Mouse (Mus musculus) embryonic facial prominence, embryonic 14.5 days (tissue): Measurements from ENCODE around the gene Syt2. TPM values are rescaled to one million over a fixed set of nuclear protein-coding genes. Genes with fewer than 3 reads are reported as not detected.

Source experiments
- ATAC-seq: fragments of 200-750 bp; cut with Nextera tagmentation; 2 replicates; pipeline ENCODE4 v1.8.0; 2017; ENCODE audit warnings: low read depth, moderate number of reproducible peaks, moderate TSS enrichment
- DNase-seq: peaks from one replicate; pipeline ENCODE4 v3.0.0-alpha.2; 2015; ENCODE audit warnings: low spot score
- H3K27ac ChIP-seq: fragments of 300-500 bp; sonication (generic); replicated peaks from 2 replicates; pipeline ENCODE4 v1.5.1; 2014; ENCODE audit warnings: low read depth, mild to moderate bottlenecking, low read length, moderate library complexity
- H3K27me3 ChIP-seq: fragments of 300-500 bp; sonication (generic); replicated peaks from 2 replicates; pipeline ENCODE4 v1.6.1; 2014; ENCODE audit warnings: low read length; ENCODE audit not compliant: control insufficient read depth, insufficient read depth
- H3K36me3 ChIP-seq: fragments of 300-500 bp; sonication (generic); 2 replicates; pipeline ENCODE4 v1.6.1; 2014; ENCODE audit warnings: low read length, mixed read lengths; ENCODE audit not compliant: control insufficient read depth, insufficient read depth
- H3K4me1 ChIP-seq: fragments of 300-500 bp; sonication (generic); 2 replicates; pipeline ENCODE4 v1.6.1; 2014; ENCODE audit warnings: antibody characterized with exemption, low read length; ENCODE audit not compliant: control insufficient read depth, insufficient read depth
- H3K4me2 ChIP-seq: fragments of 300-500 bp; sonication (generic); 2 replicates; pipeline ENCODE4 v1.6.1; 2014; ENCODE audit warnings: low read depth, mild to moderate bottlenecking, low read length, moderate library complexity, mixed read lengths
- H3K4me3 ChIP-seq: fragments of 300-500 bp; sonication (generic); 2 replicates; pipeline ENCODE4 v1.5.1; 2014; ENCODE audit warnings: low read depth, mild to moderate bottlenecking, low read length
- H3K9ac ChIP-seq: fragments of 300-500 bp; sonication (generic); 2 replicates; pipeline ENCODE4 v1.6.1; 2014; ENCODE audit warnings: low read depth, mild to moderate bottlenecking, low read length, moderate library complexity, mixed read lengths
- H3K9me3 ChIP-seq: fragments of 300-500 bp; sonication (generic); 2 replicates; pipeline ENCODE4 v1.6.1; 2016; ENCODE audit warnings: low read length; ENCODE audit not compliant: control insufficient read depth
- WGBS: fragments of 180-500 bp; shearing (Covaris S2); extraction: QIAGEN DNeasy Blood & Tissue Kit; methylation state at CpG from one replicate; pipeline ENCODE4 v1.1.7; 2014; 5-methylcytosine and 5-hydroxymethylcytosine counted together
- polyA plus RNA-seq: library from polyadenylated mRNA; unstranded; fragments of >200 nt; fragmentation: Nextera tagmentation; extraction: Ambion mirVana; gene quantifications from 2 replicates; pipeline ENCODE4 v1.2.1, GENCODE M21; 2014

Gene Syt2
- polyA plus RNA-seq, 1 experiment from 2014 or later = 1.6 TPM

DNA sequence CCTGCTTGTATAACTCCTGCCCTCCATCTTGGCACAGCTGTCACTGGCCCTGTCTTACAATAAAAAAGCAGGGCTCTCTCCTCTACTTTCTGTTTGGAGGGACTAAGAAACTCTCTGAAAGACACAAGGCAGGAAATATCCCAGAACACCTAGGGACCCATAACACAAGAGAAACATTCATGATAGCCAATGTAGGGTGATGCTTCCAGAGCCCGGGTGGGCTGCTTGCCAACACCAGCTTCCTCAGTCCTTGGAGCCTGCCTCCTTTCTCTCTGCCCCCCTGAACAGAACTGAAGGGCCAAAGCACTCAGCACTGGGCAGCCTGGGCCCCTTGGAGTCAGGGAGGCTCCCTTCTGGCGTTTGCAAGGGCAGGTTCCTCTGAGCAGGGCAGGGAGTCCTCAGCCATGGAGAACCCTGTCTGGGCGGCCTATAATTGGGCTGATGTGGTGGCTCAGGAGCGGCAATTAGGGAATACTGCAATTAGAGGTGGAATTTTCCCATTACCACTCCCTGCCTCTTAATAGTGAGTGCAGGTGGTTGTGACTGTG is 5.4 kb downstream of the Syt2 start:
- Histone ChIP-seq H3K4me1 (peaks cover 8% of the 10 kb centered on the region), H3K9me3 (no peaks in the 10 kb centered on the region), H3K36me3 (no peaks in the 10 kb centered on the region), H3K27ac (no peak overlapping the region; the same call in 1 of the 2 replicates), H3K4me2 (no peak overlapping the region), H3K4me3 (no peak overlapping the region), H3K27me3 (peaks cover 31% of the 10 kb centered on the region), H3K9ac (no peak overlapping the region)
- peak; percentile 74 for ATAC-seq
- DNase-seq = peak; percentile 47
- WGBS = 20% methylated on average over 4 of the region's 4 CpGs

DNA sequence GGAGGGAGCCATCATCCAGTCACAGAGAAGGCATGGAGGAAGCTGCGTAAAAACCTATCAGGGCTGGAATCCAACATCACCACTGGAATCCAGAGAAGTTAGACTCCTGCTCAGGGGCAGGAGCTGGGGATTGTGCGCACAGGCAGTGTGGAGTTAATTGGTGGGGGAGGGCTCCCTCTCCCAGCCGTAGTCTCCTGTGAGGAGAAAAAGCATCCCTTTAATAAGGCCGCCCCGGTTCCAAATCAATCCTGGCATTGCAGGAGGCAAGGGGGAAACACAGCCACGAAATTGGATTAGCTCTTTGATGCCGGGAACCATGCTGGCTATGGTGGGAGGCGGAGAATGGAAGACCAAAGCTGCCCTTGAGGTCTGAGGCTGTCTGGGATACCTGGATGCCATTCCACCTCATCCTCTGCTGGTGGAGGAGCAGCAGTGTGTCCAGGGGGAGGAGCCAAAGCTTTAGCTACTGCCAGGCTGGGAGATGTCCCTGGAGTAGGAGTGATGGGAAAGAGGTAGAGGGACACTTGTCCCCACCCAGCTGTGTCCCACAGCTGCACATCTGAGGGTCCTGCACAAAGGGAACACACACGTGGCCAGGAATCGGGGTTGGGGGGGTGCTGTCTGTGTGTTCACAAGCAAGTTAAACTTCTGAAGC is 7.3 kb downstream of the Syt2 start:
- no peak overlapping the region for H3K27ac ChIP-seq
- H3K27me3 ChIP-seq = peaks cover 13% of the 10 kb centered on the region
- H3K4me2 ChIP-seq = no peak overlapping the region
- ATAC-seq (no peak), DNase-seq (no peak)
- H3K4me1 ChIP-seq = peaks cover 8% of the 10 kb centered on the region
- no peak overlapping the region for H3K9ac ChIP-seq
- no peaks in the 10 kb centered on the region for H3K36me3 ChIP-seq
- H3K9me3 ChIP-seq = no peaks in the 10 kb centered on the region
- H3K4me3 ChIP-seq = no peak overlapping the region
- 14% methylated on average over 10 of the region's 10 CpGs for WGBS

GRCm38 (mm10) chr1:134658841-134659240 is 12.4 kb downstream of the Syt2 start:
- 69% methylated on average over 7 of the region's 7 CpGs for WGBS
- H3K4me3 ChIP-seq = no peak overlapping the region
- no peak overlapping the region for H3K9ac ChIP-seq
- H3K4me1 ChIP-seq = no peaks in the 10 kb centered on the region
- peaks cover 3% of the 10 kb centered on the region; the same call in 1 of the 2 replicates for H3K27me3 ChIP-seq
- H3K4me2 ChIP-seq = no peak overlapping the region
- ATAC-seq (no peak), DNase-seq (peak; percentile 50)
- no peaks in the 10 kb centered on the region for H3K36me3 ChIP-seq
- H3K27ac ChIP-seq = no peak overlapping the region
- H3K9me3 ChIP-seq = no peaks in the 10 kb centered on the region

DNA sequence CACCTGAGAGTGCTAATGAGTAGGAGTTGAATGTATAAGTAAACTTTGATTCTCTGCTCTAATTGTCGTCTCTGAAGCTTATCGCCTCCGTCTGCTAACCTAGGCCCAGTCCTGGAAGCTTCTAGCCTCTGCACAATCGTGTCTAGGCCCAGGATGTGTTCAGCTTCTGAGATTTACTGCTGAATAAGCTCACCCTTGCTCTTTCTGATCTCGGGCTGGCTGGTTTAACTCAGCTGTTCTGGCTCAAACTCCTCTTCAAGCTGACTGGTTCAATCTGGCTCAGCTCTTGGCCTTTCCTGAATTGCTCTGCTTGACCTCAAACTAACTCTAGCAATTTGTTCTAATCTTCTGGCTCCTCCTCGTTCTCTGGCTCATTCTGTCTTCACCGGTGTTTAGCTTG is 13.7 kb downstream of the Syt2 start:
- no peak overlapping the region for H3K4me2 ChIP-seq
- H3K27ac ChIP-seq = no peak overlapping the region
- DNase-seq (no peak), ATAC-seq (no peak)
- no peak overlapping the region for H3K4me3 ChIP-seq
- H3K9ac ChIP-seq = no peak overlapping the region
- 63% methylated on average over 7 of the region's 7 CpGs for WGBS
- H3K27me3 ChIP-seq = no peaks in the 10 kb centered on the region
- H3K9me3 ChIP-seq = no peaks in the 10 kb centered on the region
- H3K36me3 ChIP-seq = no peaks in the 10 kb centered on the region
- no peaks in the 10 kb centered on the region for H3K4me1 ChIP-seq

DNA sequence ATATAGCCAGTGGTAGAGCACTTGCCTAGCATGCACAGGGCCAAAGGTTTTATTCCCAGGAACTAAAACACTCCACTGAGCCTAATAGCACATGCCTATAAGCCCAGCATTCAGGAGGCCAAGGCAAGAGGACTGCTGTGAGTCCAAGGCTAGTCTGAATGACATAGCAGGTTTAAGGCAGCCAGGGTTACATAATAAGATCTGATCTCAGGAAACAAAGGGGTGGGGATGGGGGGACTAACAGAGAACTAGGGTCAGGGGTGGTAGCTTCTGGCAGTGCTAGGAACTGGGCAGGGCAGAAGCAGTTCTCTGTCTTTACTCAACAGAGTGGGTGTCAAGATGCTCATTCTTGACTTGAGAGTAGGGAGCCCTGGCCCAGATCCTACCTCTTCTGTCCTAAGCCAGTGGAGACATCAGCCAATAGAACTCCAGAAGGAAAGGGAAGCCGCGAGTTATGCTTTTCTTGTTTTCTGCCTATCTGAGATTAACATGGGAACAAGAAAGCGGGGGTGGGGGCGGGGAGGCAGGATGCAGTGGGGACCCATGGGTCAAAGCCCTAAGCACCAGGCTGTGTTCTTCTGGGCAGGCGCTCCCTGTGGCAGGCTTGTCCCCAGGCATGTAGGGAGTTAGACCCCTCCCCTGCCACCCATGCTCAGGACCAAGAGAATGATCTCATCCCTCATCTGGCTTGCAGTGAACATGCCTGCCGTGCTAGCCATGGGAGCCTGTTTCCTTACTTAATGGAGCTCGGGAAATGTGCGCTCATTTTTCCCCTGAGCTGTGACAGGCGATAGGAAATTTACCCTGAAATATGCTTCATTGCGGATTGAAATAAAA is 25.0 kb downstream of the Syt2 start:
- no peak for DNase-seq

GRCm38 (mm10) chr1:134674312-134674711 is 27.8 kb downstream of the Syt2 start:
- no peak for ATAC-seq
- Histone ChIP-seq H3K4me3 (no peak overlapping the region), H3K27ac (no peak overlapping the region), H3K9me3 (no peaks in the 10 kb centered on the region), H3K27me3 (no peaks in the 10 kb centered on the region), H3K36me3 (no peaks in the 10 kb centered on the region), H3K4me2 (no peak overlapping the region), H3K9ac (no peak overlapping the region), H3K4me1 (no peaks in the 10 kb centered on the region)
- WGBS = 9% methylated on average over 1 of the region's 1 CpGs
- no peak for DNase-seq

More for the DNA sequence above, 25.0 kb downstream of the Syt2 start:
- ATAC-seq = no peak; the same call in 1 of the 2 replicates
- Histone ChIP-seq H3K36me3 (no peaks in the 10 kb centered on the region), H3K9ac (no peak overlapping the region), H3K9me3 (no peaks in the 10 kb centered on the region), H3K4me1 (no peaks in the 10 kb centered on the region), H3K27me3 (no peaks in the 10 kb centered on the region), H3K4me2 (no peak overlapping the region), H3K4me3 (no peak overlapping the region), H3K27ac (no peak overlapping the region)
- WGBS = 73% methylated on average over 10 of the region's 10 CpGs

DNA sequence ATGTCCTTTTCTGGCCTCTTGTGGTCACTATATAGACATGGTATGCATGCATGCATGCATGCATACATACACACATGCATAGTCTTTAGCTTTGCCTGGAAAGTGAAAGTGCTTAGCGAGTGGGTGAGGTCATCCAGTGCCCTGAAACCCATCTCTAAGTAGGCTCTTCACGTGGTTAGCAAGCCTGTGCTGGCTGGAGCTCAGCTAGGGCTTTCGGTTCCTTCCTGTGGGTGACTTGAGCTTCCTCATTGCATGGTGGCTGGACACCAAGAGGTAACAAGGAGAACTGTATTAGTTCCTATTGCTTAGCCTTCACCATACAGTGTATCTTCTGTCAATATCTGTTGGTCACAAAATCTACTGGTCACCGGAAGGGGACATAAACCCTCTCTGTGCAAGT is 33.0 kb downstream of the Syt2 start:
- H3K27ac ChIP-seq = no peak overlapping the region
- no peak overlapping the region for H3K4me3 ChIP-seq
- H3K4me2 ChIP-seq = no peak overlapping the region
- H3K27me3 ChIP-seq = no peaks in the 10 kb centered on the region
- DNase-seq (no peak), ATAC-seq (no peak)
- 74% methylated on average over 4 of the region's 4 CpGs for WGBS
- no peaks in the 10 kb centered on the region for H3K9me3 ChIP-seq
- H3K9ac ChIP-seq = no peak overlapping the region
- no peaks in the 10 kb centered on the region for H3K36me3 ChIP-seq
- H3K4me1 ChIP-seq = no peaks in the 10 kb centered on the region

DNA sequence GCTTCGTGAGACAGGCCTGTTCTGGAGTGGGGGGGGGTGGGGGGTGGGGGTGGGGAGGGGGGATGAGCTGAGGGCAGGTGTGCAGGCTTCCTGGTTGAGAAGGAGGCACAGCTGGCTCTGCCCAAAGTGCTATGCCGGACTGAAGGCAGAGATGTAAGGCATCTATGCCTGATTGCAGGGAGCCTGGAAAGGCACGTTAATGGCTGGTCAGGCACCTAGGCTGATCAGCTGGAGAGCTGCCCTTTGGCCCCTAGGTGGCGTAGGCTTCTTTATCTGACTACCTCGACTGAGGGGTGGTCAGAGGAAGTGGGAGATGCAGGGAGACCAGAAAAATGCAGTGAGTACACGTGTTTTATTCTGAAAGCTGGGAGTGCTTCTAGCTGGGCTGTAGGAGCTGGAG is 34.1 kb downstream of the Syt2 start:
- H3K27ac ChIP-seq = no peak overlapping the region
- DNase-seq = no peak
- H3K36me3 ChIP-seq = no peaks in the 10 kb centered on the region
- H3K4me1 ChIP-seq = no peaks in the 10 kb centered on the region
- 15% methylated on average over 6 of the region's 6 CpGs for WGBS
- H3K4me3 ChIP-seq = no peak overlapping the region
- no peaks in the 10 kb centered on the region for H3K9me3 ChIP-seq
- no peaks in the 10 kb centered on the region for H3K27me3 ChIP-seq
- H3K9ac ChIP-seq = no peak overlapping the region
- no peak overlapping the region for H3K4me2 ChIP-seq
- ATAC-seq = no peak
